Mouse (Mus musculus) lung, postnatal 0 days (tissue): ENCODE measurements around the gene Trim3.

Source experiments
- CTCF ChIP-seq: IDR thresholded peaks from 2 replicates; pipeline ENCODE4 v1.5.1; 2016; ENCODE audit warnings: antibody characterized with exemption, mild to moderate bottlenecking
- EP300 ChIP-seq: IDR thresholded peaks from 2 replicates; pipeline ENCODE4 v1.6.1; 2016; ENCODE audit warnings: antibody characterized with exemption, mild to moderate bottlenecking, control low read depth

- TF ChIP-seq CTCF (no peak), EP300 (no peak)
Observed at GRCm38 (mm10) chr7:105581959-105582358, 51.4 kb downstream of the Trim3 start.
